Mouse (Mus musculus): ENCODE results near the gene Pcbd2.

The Pcbd2 gene

DNA sequence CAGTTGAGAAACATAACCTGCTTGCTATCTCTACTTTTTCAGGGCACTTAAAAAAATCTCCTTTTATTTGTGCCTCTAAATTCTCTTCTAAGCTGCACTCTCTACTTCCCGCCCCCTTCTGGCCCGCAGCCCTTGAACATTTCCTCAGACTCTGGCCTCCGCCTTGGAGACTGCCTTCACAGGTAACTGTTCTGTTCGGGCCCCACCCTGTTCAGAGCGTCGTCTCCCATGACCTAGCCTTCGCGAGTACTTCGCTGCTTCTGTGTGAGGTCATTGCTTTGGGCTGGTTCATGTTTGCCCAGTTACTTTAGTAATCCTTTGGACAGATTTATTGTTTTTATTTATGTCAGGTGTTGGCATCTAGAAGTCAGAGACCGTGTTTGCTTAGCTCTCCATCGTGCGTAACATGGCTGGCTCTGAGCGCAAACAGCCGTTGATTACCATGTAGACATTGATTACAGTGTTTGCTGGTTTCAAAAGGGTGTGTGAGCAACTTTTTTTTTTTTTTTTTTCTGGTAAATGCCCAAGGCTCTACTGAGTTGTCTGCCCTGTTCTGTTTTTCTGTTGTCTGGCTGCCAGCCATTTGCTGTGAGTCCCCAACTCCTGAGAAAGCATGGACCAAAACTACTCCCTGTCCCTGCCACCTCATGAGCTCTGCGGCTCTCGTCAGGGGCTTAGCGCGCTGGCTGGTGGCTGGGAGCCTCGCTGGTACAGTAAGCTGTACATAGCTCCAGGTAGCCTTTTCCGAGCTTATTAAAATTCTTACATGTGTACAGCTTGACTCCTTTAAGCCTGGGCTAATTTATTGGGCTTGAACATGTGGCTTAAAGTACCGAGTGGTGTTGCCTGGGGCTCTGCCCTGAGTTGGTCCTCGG, 6.7 kb downstream of the Pcbd2 start:
- no peak for DNase-seq (ENCODE audit: low spot score)

DNA sequence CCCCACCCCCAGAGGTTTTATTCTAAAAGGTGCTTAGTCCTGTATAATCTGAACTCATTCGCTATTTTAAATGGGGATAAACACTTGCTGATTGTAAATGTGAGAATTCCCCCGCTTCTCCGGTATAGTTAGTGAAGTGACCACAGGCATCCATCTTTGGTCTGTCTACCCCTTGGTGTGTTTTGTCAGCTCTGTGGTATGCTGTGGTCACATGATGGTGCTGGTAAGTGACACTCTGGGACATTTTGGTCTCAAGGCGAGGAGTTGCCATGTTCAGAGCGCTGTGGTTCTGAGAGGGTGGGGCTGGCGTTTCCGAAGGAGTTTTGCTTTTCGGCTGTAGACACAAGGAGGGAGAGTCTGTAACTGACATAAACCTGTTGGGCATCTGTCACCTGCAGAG, 10.7 kb downstream of the Pcbd2 start:
- no peak for DNase-seq (ENCODE audit: low spot score)

DNA sequence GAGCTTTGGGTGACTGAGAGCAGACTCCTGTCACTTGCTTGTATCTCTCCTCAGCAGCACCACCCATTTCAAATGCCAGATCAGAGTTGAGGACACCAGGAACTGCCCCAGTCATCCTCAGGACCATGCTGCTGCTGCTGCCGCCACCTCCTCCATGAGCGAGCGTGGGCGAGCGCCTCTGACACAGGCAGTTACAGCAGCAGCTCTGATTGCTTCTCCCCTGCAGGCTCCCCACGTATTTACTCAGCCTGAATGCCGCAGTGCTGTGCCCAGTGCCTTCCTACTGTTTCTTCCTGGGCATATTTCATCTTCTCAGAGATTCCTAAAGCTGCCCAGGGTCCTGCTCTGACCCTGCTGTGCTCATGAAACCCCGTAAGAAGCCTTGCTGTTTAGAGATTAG, 15.1 kb downstream of the Pcbd2 start:
- no peak for DNase-seq (ENCODE audit: low spot score)

DNA sequence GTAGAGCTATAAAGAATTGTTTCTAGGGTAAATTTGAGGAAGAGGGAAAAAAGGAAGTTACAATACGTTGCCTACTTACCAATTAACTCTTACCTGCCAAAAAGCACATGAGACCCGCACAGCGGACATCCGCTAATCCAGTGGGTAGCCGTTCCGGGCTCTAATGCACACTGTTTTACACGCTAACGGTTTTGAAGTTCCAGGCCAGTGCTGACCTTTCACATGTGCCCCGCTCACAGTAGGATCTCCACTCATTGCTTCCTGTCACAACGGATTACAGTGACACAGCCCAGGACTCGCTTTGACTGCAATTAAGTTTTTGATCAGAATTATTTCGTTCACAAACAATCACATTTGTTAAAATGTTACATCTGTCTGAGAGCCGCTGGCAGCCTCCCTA, 27.2 kb downstream of the Pcbd2 start:
- DNase-seq (ENCODE audit: low spot score), result peak; percentile 50

DNA sequence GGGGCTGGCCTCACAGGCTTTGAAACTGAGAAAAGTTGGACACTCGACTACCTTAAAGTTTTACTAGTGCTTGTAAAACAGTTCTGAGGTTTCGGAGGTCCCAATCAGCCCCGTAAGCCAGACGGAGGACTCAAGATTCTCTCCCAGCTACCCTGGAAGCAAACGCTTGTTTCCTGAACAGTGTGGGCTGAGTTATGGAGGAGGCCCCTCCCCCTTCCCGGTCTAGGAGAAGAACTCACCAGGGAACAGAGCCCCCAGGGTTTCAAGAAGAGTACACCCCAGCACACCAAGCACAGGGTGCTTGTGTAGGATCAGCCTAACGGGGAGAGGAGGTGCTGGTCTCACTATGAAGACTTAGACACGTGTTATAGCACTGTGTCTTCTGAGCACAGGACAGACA, 29.6 kb downstream of the Pcbd2 start:
- peak; percentile 37 for DNase-seq (ENCODE audit: low spot score)

DNA sequence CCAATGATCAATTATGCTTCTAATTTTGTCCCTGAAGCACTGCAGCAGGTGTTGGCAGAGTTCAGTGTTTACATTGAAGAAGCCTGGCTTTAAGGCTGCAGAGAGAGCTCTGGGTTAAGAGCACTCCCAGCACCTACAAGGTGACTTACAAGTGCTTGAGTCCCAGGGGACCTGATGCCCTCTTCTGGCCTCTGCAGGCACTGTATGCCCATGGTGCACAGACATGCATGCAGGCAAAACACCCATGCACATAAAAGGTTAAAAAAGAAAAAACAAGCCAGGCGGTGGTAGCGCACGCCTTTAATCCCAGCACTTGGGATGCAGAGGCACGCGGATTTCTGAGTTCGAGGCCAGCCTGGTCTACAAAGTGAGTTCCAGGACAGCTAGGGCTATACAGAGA, 30.5 kb downstream of the Pcbd2 start:
- peak; percentile 25 for DNase-seq (ENCODE audit: low spot score)

DNA sequence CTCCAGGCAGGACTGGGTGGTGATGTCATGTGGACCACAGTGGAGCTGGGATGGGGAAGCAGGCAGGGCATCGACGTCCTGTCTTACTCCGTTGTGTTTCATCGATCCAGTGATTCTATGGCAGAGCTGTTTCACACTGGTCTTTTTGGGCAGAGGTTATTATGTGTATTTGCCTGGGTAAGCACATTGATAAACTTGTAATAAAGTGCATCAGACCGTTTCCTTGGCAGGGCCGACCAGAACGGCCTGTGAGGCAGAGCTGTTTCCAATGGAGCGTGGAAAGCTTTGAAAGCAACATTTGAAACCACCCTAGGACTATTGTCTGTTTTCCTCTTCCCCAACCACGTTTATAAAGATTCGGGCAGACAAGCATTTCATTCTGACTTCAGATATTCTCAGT, 33.4 kb downstream of the Pcbd2 start:
- DNase-seq (ENCODE audit: low spot score), result no peak

DNA sequence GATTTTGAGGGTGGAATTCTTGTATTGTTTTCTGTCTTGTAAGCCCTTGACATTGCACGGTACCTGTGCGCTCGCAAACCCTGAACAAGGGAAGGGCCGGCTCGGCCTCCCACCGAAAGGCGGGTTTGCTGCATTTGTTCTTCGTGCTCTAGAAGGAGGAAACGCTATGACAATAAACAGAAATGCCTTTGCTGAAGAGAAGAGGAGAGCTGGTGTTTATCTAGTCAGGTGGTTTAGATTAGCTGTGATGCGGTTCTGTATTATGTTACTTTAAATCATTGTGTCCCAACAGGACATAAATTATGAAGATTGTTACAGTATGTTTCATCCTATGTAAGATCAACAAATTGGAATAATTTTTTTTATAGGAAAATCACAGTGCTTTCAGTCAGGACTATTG, 34.3 kb downstream of the Pcbd2 start:
- DNase-seq (ENCODE audit: low spot score), result peak; percentile 9

DNA sequence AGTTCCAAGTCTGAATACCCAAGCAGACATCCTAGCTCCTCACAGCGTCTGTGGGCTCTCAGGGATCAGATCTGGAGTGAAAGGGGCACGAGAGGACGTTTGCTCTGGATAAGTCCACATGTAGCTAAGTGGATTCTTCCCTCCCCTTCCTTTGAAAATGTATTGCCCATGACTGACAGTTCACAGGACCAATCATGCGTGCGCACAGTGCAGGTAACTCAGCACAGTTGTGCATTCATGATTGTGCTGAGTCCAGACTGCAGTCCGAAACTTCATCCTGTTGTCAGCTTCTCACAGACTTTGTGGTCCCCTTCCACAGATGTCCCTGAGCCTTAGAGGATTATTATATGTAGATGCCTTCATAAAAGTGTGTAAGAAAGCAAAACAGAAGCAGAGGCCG, 47.2 kb downstream of the Pcbd2 start:
- no peak for DNase-seq (ENCODE audit: low spot score)

DNA sequence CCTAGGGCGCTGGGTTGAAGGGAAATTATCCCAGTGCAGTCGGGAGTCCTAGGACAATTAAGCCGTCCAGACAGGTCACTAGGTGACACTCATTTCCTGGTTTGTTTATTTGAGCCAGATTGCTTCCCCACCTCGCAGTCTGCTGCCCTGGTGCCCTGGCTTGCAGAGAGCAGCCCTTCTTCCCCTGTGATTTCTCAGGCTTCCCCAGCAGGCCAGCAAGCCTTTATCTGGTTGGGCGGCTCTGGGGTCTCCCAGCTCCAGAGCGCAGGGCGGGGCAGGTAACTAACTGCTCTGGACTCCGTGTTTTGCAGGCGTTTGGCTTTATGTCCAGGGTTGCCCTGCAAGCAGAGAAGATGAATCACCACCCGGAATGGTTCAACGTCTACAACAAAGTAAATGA, 47.9 kb downstream of the Pcbd2 start:
- DNase-seq (ENCODE audit: low spot score), result peak; percentile 50

DNA sequence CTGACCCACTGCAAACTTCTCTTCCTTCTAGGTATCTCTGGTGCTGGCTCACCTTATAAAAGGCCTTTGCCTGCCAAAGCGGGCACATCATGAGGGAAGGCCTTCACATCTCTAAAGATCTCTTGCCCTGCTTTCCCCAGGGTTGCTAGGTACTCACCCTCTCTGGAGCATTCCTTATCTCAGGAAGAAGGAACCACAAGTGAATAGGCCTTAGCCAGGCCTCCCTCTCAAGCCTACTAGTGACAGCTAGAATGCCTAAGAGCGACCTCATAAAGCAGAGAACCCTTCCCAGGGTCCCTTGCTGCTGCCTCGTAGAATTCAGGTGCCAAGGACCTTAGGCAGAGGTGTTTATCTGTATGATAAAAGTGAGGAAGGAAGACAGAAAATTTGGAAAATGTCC, 57.1 kb downstream of the Pcbd2 start, which contains the start of gene Catsper3:
Gene Catsper3, plus strand, starts transcription at position 301 of the 400 bp plus-strand sequence.
- DNase-seq (ENCODE audit: low spot score), result no peak

DNA sequence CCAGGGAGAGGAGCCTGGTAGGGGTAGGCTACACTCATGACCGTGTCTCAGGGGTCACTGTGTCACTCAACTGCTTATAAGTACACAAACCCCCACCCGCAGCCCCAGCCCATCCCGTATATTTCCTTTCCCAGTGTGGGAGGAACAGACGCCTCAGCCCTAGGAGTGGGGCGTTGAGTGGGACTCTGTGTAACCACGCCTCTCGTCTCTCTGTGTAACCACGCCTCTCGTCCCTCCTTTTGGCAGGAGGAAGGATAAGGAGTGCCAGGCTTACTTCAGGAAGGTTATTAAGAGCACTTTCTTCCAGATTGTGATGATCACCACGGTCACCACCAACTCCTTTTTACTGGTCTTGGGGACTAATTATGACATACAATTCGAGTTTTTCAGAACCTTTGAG, 59.0 kb downstream of the Pcbd2 start:
- DNase-seq (ENCODE audit: low spot score), result no peak

DNA sequence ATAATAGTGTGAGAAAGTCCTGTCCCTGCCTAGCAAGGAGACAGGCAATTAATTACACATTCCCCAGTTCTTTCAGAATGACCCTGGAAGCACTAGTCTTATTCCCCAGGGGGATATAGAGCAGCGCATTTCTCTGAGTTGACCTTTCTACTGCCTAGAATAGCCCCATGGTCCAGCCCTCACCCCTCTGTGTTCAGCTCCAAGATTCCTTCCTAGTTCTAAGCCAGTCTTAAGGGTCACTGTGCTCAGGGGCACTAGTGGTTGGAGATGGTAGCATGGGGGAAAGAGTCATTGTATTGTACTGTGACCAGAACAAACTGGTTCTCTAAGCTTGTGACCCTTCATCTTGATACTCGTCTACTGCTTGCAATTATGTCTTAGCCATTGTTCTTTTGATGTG, 74.1 kb downstream of the Pcbd2 start:
- no peak for DNase-seq (ENCODE audit: low spot score)

DNA sequence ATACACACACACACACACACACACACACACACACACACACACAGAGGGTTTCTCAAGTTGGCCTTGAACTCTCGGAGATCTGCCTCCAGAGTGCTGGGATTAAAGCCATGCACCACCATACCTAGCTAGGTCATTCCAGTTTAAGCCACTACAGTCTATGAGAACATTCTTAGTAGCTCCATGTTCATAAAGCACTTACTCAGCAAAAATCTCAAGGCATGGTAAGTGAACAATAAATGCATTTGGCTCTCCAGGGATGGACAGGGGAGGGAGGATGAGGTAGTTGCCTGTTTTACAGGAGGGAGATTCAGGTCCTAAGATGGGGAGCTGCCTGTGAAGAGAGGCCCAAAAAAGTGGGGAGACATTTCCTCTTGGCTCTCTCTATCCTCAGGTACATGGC, 76.8 kb downstream of the Pcbd2 start:
- DNase-seq (ENCODE audit: low spot score), result no peak

DNA sequence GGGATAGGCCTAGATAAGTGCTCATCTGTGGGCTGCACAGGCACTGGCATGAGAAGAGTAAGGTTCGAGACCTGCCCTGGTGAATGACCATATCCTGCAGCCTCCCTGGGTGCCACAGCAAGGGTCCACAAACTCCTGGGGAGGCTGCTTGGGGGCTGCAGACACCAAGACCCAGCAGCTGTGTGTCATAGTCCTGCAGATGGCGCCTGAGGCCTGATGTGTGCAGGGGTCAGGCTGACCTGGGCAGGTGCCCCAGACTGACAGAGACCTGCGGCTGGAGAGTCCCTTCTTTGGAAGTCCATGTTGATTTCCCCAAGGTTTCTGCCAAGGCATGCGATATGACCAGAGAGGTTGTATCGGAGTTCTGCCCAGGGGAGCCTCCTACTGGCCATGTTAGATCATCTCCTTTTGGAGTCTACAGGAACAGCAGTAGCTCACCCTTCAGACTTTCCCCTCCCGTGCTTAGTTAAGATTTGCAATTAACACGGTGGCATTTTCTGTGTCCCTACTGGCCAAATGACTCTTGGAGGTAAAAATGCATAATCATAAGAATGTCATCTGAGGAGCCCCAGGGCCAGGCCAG, 82.0 kb downstream of the Pcbd2 start:
- DNase-seq (ENCODE audit: low spot score), result no peak

DNA sequence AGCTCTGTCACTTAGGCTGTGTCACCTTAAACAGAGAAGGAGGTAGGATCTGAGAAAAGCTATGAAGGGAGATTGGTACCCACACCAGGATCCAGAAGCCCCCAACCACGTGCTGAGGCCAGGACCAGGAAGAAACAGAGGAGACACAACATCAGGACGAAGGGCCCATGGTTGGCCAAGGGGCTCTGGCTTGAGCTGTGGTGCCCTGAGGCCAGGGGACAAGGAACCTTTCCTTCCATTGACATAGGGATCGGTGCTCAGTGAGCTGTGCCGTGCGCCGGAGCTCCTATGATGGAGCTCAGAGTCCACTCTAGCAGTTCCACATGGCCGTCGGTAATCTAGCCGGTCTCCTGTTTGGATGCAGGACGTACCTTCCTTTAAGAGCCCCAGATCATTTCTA, 82.5 kb downstream of the Pcbd2 start:
- no peak for DNase-seq (ENCODE audit: low spot score)

DNA sequence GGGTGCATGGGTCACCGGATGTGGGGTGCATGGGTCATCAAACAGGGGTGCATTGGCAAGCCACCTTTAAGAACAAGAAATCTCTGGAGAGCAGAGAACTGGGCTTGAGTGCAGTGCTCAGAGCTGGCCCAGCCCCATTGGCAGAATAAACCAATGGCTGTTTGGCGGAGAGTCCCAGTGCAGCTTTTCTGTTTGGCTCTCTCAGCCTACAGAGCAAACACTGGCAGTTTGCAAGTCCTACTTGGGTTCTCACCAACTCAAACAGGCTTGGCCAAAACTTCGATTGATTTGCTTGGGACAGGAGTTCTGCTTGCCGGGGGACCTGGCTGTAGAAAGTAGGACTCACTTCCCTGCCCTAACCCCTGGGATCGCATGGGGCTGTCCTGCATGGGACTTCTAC, 83.8 kb downstream of the Pcbd2 start:
- DNase-seq (ENCODE audit: low spot score), result no peak

DNA sequence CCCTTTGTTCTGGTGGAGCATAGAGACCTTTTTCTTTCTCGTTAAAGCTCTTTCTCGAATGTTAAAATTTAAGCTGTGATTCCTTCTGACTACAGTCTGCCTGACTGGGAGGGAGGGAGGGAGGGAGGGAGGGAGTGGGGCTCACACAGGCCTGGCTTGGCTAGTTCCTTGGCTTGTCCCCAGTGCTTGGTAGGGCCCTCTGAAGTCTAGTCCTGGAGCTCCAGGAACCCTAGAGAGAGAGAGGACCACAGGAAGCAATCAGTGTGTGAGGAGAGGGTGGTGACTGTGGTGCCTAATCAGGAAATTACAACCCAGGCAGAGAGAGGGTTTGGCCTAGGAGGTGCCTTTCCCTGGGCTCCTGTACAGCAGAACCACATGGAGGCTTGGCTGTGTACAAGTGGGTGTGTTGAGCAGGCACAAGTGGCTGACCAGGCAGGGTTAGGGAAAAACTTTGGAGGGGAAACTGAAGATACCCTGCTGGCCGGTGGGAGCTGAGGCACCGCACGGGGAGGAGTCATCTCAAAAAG, 86.4 kb downstream of the Pcbd2 start:
- no peak for DNase-seq (ENCODE audit: low spot score)

DNA sequence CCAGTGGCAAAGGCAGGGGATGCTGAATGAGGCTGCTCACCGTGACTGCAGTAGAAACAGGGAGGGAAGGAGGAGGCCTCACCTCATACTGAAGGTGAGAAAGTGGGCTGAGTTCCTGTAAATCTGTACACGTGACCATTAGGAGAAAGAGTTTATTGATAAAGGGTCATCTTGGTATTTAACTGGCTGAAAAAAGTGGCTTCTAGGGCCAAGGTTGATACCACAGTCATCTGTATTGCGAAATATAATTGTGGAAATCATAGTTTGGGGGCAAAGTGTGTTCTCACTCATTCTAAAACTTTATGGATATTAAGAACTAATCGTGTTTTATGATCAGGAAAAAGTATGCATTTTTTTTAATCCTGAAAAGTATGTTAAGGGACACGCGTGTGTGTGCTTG, 87.7 kb downstream of the Pcbd2 start:
- DNase-seq (ENCODE audit: low spot score), result no peak

DNA sequence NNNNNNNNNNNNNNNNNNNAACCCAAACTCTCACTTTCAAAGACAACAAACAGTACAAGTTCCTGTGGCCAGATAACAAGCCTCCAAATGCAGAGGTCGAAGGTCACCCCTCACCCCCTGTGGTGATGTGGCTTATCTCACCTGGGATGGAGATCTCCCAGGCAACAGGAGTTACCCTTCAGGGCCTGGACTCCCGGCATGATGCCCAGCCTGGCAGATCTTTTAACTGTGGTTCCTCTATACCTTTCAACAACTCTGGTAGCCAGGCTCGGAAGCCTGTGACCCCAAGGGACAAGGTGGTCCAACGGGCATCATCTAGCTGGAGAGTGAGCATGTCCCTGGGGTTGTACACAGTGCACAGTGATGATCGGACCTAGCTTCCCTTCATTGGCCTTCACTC, 95.3 kb downstream of the Pcbd2 start:
- DNase-seq (ENCODE audit: low spot score), result no peak

DNA sequence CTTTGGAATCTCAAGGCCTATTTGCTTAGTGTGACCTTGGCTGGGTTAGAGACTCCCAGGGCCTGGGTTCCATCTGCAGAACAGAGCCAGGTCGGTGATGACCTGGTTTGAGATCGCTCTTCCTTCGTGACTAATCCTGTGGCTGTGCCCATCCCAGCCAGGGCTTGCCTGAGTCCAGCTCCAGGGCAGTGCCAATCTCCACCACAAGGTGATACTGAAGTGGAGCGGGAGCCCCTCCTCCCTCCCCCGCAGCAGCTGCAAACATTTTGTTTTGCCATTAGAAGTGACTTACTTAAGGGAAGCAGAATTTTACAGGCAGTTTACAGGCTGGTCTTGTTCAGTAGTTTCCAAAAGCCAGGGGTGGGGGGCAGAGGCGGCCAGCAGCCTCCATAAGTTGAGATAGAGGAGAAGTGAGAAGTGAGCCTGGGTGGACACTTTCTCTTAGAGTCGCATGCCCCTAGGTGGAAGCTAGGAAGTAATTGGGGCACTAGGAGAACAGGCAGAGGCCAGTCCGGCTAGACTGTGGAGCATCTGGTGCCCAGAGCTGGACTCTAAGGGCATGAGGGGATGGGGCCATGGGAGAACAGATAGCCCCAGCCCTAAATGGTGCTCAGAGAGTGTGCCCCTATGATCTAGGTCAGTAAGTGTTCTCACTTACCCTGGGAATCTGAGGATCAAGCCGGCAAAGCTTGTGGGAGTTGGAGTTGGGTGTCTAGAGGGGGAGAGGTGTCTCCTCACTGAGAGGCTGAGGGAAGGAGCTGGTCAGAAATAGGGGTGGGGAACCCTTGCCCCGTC, 97.2 kb downstream of the Pcbd2 start:
- DNase-seq (ENCODE audit: low spot score), result no peak

DNA sequence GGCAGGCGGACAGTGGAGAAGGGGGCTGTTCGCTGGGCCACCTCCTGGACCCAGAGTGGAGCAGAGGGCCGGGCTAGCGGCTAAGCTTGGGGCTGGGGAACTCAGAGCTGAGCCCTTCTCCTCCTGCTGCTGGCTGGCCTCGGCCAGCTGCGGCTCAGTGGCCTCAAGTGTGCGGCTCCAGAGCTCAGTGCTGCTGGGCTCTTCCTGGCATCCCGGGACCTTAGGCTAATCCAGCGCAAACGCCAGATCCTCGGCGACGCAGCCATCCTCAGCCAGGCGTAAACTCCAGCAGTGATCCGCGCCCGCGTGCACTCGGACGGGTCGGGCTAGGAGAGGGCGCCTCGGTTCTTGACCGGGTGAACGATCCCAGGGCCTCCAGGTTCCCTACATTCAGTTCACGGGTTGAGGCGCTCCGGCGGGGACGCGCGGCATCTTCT, 98.1 kb downstream of the Pcbd2 start:
- DNase-seq (ENCODE audit: low spot score), result peak; percentile 68

All from embryo, embryonic 10 days (tissue).